Mouse (Mus musculus): ENCODE measurements around the gene Nxf2. TPM values are rescaled to one million over a fixed set of nuclear protein-coding genes. Genes with fewer than 3 reads are reported as not detected.

Gene Nxf2
- not detected for polyA plus RNA-seq (2014; fragmentation: Illumina TruSeq; extraction: RNeasy Lipid Tissue Mini Kit (QIAGEN cat#74804); ENCODE audit: low read depth, low replicate concordance)

GRCm38 (mm10) chrX:134964546-134964945 lies at the start of gene Nxf2:
Nxf2 (minus strand) TSS chrX:134964754.

GRCm38 (mm10) chrX:135008720-135009470 lies 44.3 kb upstream of the Nxf2 start, which contains the start of gene Zmat1:
Zmat1 (minus strand) TSS chrX:135009209.

Other genes with a start within 250 kb of the Nxf2 start
- gene Armcx1, start 246.8 kb downstream of the Nxf2 start, polyA plus RNA-seq (2014; fragmentation: Illumina TruSeq; extraction: RNeasy Lipid Tissue Mini Kit (QIAGEN cat#74804); ENCODE audit: low read depth, low replicate concordance), result 17.2 TPM
- 1.6 TPM for gene Armcx6, start 213.3 kb downstream of the Nxf2 start, polyA plus RNA-seq (2014; fragmentation: Illumina TruSeq; extraction: RNeasy Lipid Tissue Mini Kit (QIAGEN cat#74804); ENCODE audit: low read depth, low replicate concordance)
- gene Armcx3, start 208.2 kb downstream of the Nxf2 start, polyA plus RNA-seq (2014; fragmentation: Illumina TruSeq; extraction: RNeasy Lipid Tissue Mini Kit (QIAGEN cat#74804); ENCODE audit: low read depth, low replicate concordance), result 38.4 TPM
- 14.4 TPM for gene Armcx2, start 155.5 kb downstream of the Nxf2 start, polyA plus RNA-seq (2014; fragmentation: Illumina TruSeq; extraction: RNeasy Lipid Tissue Mini Kit (QIAGEN cat#74804); ENCODE audit: low read depth, low replicate concordance)
- gene Zmat1, start 44.5 kb upstream of the Nxf2 start, polyA plus RNA-seq (2014; fragmentation: Illumina TruSeq; extraction: RNeasy Lipid Tissue Mini Kit (QIAGEN cat#74804); ENCODE audit: low read depth, low replicate concordance), result 23.0 TPM
- gene Gm15023, start 212.9 kb upstream of the Nxf2 start, polyA plus RNA-seq (2014; fragmentation: Illumina TruSeq; extraction: RNeasy Lipid Tissue Mini Kit (QIAGEN cat#74804); ENCODE audit: low read depth, low replicate concordance), result not detected
- gene Tceal6, start 245.9 kb upstream of the Nxf2 start, polyA plus RNA-seq (2014; fragmentation: Illumina TruSeq; extraction: RNeasy Lipid Tissue Mini Kit (QIAGEN cat#74804); ENCODE audit: low read depth, low replicate concordance), result not detected

Measured in kidney, adult 10 weeks (tissue).